Mouse (Mus musculus): ENCODE data around the gene H2-M10.1.

GRCm38 (mm10) chr17:36315041-36315688, 10.8 kb downstream of the H2-M10.1 start:
- no peak for TF ChIP-seq CTCF (IDR thresholded peaks at IDR 0.05; ENCODE audit: extremely low read depth, insufficient read length, insufficient replicate concordance, low read depth, low read length)
- TF ChIP-seq POLR2A (IDR thresholded peaks at IDR 0.05; ENCODE audit: low read depth, low read length), result no peak
